Mouse (Mus musculus) intestine, embryonic 15.5 days (tissue): Measurements from ENCODE around the gene Polr1a. TPM values are rescaled to one million over a fixed set of nuclear protein-coding genes. Genes with fewer than 3 reads are reported as not detected.

ENCODE experiments used
- ATAC-seq: fragments of 200-750 bp; cut with Nextera tagmentation; 2 replicates; pipeline ENCODE4 v1.8.0; 2017; ENCODE audit warnings: moderate TSS enrichment, moderate library complexity
- H3K27ac ChIP-seq: fragments of 300-500 bp; sonication (generic); 2 replicates; pipeline ENCODE4 v1.5.1; 2015; ENCODE audit warnings: mild to moderate bottlenecking, inconsistent platforms
- H3K27me3 ChIP-seq: fragments of 300-500 bp; sonication (generic); replicated peaks from 2 replicates; pipeline ENCODE4 v1.6.1; 2015; ENCODE audit warnings: inconsistent platforms
- H3K36me3 ChIP-seq: fragments of 300-500 bp; sonication (generic); 2 replicates; pipeline ENCODE4 v1.6.1; 2015; ENCODE audit warnings: inconsistent platforms
- H3K4me1 ChIP-seq: fragments of 300-500 bp; sonication (generic); replicated peaks from 2 replicates; pipeline ENCODE4 v1.6.1; 2015; ENCODE audit warnings: inconsistent platforms
- H3K4me2 ChIP-seq: fragments of 300-500 bp; sonication (generic); replicated peaks from 2 replicates; pipeline ENCODE4 v1.6.1; 2015; ENCODE audit warnings: mild to moderate bottlenecking, inconsistent platforms
- H3K4me3 ChIP-seq: fragments of 300-500 bp; sonication (generic); replicated peaks from 2 replicates; pipeline ENCODE4 v1.5.1; 2015; ENCODE audit warnings: inconsistent platforms
- H3K9ac ChIP-seq: fragments of 300-500 bp; sonication (generic); 2 replicates; pipeline ENCODE4 v1.6.1; 2015; ENCODE audit warnings: inconsistent platforms
- H3K9me3 ChIP-seq: fragments of 300-500 bp; sonication (generic); 2 replicates; pipeline ENCODE4 v1.6.1; 2016; ENCODE audit warnings: inconsistent platforms
- WGBS: fragments of 180-500 bp; shearing (Covaris S2); methylation state at CpG from one replicate; pipeline ENCODE4 v1.1.7; 2015; 5-methylcytosine and 5-hydroxymethylcytosine counted together
- polyA plus RNA-seq: library from polyadenylated mRNA; unstranded; fragments of >200 nt; fragmentation: Nextera tagmentation; extraction: Ambion mirVana; gene quantifications from 2 replicates; pipeline ENCODE4 v1.2.1, GENCODE M21; 2015

Gene Polr1a
- polyA plus RNA-seq, result 30.2 and 30.8 TPM in 2 replicates

DNA sequence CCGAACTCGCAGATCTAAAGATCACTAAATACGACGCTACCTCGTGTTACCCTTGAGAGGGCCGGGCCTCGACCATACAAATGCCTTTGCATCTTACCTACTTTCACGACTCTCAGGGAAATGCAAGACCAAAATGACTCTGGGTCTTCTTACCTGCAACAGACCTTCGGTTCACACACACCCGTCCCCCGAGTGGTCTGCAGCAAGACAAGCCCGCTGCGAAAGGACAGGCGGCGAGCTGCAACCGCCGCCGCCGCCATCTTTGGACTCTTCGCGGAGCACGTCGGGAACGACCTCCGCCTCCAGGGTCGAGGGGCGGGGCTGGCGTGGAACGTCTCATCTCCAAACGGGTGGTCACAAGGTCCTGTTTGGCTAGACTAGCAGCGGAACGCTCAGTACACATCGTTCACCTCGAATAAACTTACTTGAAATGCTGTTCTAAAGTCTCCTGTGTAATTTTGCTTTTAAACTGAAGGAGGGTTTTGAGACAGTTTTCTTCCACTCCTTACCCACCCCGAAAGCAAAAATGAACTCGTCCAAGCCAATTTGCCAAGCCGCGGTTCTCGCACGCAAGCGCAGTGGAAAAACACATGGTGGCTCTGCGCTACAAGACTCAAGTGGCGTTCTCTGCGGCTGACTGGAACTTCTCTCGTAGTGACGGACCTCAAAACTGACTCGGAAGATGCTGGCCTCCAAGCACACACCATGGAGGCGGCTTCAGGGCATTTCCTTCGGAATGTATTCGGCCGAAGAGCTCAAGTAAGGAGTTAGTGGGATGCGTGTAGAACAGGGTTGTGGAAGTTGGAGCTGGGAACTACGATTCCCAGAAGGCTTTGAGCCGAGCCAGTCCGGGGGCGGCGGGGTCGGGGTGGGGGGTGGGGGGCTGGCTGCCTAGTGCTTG is at the start of gene Polr1a, which contains the start of gene Ptcd3:
TSS of gene Polr1a (plus strand) at position 573 of the 901 bp plus-strand sequence.
TSS of gene Ptcd3 (minus strand) at position 270 of the 901 bp plus-strand sequence.
- WGBS, result under 1% methylated on average over 58 of the region's 58 CpGs
- Histone ChIP-seq H3K36me3 (peaks cover 4% of the 10 kb centered on the region; the same call in 1 of the 2 replicates), H3K4me2 (peak within 1 kb of the TSS; percentile 63), H3K9ac (peak within 1 kb of the TSS; percentile 67), H3K4me3 (peak within 1 kb of the TSS; percentile 60), H3K27ac (peak within 1 kb of the TSS; percentile 59), H3K9me3 (no peaks in the 10 kb centered on the region), H3K4me1 (peaks cover 15% of the 10 kb centered on the region; the same call in 1 of the 2 replicates), H3K27me3 (no peaks in the 10 kb centered on the region)
- ATAC-seq, result peak; percentile 95

DNA sequence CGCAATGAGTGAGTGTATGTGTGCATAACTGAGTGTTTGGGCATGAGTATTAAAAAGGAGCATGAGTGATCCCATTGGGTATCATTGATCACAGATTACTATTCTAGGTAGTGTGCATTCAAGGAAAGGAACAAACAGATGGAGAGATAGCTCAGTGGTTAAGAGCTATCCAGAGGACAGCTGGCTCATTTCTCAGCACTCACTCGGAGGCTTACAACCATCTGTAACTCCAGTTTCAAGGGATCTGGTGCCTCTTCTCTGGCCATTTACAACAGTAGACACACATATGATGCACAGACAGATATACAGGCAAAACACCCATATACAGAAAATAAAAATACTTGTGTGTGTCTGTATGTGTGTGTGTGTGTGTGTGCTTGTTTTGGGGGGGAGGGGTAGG is 41.1 kb upstream of the Polr1a start:
- no peaks in the 10 kb centered on the region for H3K9me3 ChIP-seq
- no peaks in the 10 kb centered on the region for H3K4me1 ChIP-seq
- H3K36me3 ChIP-seq, result peaks cover 31% of the 10 kb centered on the region
- H3K4me2 ChIP-seq, result no peak overlapping the region
- H3K27ac ChIP-seq, result no peak overlapping the region
- 82% methylated on average over 2 of the region's 2 CpGs for WGBS
- no peak overlapping the region for H3K9ac ChIP-seq
- ATAC-seq, result no peak
- no peaks in the 10 kb centered on the region for H3K27me3 ChIP-seq
- H3K4me3 ChIP-seq, result no peak overlapping the region

DNA sequence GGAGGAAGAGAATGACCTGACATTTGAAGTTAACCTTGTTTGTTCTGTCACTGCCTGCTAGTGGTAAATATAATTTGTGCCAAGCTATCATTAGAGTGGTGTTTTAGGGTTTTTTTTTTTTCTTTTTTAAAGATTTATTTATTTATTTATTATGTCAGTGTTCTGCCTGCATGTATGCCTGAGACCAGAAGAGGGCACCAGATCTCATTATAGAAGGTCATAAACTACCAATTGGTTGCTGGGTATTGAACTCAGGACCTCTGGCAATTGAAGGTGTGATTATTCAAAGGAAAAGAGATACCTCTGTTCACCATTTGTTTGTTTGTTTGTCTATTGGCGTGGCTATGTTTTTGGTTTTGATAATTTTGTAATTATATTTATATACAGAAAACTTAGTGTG is 40.0 kb upstream of the Polr1a start:
- Histone ChIP-seq H3K9me3 (no peaks in the 10 kb centered on the region), H3K4me1 (no peaks in the 10 kb centered on the region), H3K36me3 (peaks cover 32% of the 10 kb centered on the region), H3K27me3 (no peaks in the 10 kb centered on the region), H3K9ac (no peak overlapping the region), H3K4me2 (no peak overlapping the region), H3K27ac (no peak overlapping the region), H3K4me3 (no peak overlapping the region)
- ATAC-seq, result no peak
- WGBS, result 85% methylated on average over 1 of the region's 1 CpGs

DNA sequence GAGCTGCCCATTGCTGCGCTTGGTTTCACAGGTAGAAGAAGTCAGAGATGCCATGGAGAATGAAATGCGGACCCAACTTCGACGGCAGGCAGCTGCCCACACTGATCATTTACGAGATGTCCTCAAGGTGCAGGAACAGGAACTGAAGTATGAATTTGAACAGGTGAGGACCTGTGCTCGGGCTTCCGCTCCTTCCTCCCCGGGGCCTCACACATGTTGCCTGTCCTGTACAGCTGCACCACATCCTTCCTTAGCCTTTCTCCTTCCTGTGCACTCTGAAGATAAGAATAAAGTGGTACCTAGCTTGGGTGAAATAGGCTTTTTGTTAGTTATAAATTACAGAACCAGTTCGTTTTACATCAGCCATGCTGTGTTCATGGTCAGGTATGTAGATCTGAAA is 37.5 kb upstream of the Polr1a start:
- H3K4me2 ChIP-seq, result no peak overlapping the region
- 94% methylated on average over 9 of the region's 9 CpGs for WGBS
- no peaks in the 10 kb centered on the region for H3K4me1 ChIP-seq
- no peak overlapping the region for H3K27ac ChIP-seq
- ATAC-seq, result no peak
- no peaks in the 10 kb centered on the region for H3K9me3 ChIP-seq
- no peak overlapping the region for H3K4me3 ChIP-seq
- H3K9ac ChIP-seq, result no peak overlapping the region
- peaks cover 23% of the 10 kb centered on the region for H3K36me3 ChIP-seq
- H3K27me3 ChIP-seq, result no peaks in the 10 kb centered on the region

DNA sequence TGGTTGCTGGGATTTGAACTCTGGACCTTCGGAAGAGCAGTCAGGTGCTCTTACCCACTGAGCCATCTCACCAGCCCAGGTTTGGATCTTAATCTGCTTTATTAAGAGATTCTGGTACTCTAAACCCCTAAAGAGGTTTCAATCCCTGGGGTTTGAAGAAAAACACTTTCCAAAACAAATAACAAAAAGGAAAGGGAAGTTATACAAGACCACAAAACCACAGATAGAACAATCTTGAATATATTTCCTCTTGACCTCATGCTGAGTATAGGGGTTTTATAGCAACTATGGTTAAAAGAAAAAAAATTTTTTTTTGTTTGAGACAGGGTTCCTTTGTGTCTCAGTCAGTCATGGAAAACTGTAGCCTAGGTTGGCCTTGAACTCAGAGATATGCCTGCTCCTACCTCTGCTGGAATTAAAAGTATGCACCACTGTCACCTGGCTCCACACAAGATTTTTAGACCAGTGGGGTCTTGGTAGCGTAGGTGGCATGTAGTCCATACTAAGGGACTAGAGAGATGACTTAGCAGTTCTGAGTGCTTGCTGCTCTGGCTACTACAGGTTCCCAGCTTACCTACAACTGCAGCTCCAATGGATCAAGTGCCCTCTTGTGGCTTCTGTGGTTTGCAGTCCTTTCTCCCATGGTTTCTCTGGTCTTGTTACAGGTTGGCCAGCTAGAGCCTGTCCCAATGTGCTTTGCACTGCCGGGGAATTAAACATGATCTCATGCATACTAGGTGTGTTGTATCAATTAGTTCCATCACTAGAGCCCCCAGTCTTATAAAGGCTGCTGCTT is 30.7 kb upstream of the Polr1a start:
- H3K27me3 ChIP-seq, result no peaks in the 10 kb centered on the region
- 92% methylated on average over 3 of the region's 3 CpGs for WGBS
- H3K9ac ChIP-seq, result no peak overlapping the region
- peaks cover 28% of the 10 kb centered on the region for H3K36me3 ChIP-seq
- no peak for ATAC-seq
- no peaks in the 10 kb centered on the region for H3K4me1 ChIP-seq
- no peaks in the 10 kb centered on the region for H3K9me3 ChIP-seq
- no peak overlapping the region for H3K27ac ChIP-seq
- H3K4me3 ChIP-seq, result no peak overlapping the region
- no peak overlapping the region for H3K4me2 ChIP-seq

DNA sequence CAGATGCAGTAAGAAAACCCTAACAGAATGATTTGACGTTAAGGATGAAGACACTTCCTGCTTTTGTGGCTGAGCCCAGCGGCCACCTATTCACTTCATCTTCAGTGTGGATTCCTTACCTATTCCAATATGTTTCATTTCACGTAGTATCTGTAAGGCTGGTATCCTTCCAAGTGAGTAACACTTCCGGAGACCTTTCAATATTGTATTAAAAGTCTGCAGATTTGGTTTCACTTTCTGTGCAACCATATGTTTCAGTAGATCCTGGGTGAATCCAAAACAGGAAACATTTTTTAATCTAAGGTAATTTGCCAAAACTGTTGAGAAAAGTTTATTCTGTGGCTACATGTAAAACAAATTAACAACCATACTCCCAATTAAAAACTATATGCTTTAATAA is 15.6 kb upstream of the Polr1a start:
- Histone ChIP-seq H3K9me3 (no peaks in the 10 kb centered on the region), H3K4me3 (no peak overlapping the region), H3K4me1 (no peaks in the 10 kb centered on the region), H3K4me2 (no peak overlapping the region), H3K27ac (no peak overlapping the region), H3K27me3 (no peaks in the 10 kb centered on the region), H3K9ac (no peak overlapping the region), H3K36me3 (peaks cover 44% of the 10 kb centered on the region)
- no peak for ATAC-seq
- 93% methylated on average over 4 of the region's 4 CpGs for WGBS

DNA sequence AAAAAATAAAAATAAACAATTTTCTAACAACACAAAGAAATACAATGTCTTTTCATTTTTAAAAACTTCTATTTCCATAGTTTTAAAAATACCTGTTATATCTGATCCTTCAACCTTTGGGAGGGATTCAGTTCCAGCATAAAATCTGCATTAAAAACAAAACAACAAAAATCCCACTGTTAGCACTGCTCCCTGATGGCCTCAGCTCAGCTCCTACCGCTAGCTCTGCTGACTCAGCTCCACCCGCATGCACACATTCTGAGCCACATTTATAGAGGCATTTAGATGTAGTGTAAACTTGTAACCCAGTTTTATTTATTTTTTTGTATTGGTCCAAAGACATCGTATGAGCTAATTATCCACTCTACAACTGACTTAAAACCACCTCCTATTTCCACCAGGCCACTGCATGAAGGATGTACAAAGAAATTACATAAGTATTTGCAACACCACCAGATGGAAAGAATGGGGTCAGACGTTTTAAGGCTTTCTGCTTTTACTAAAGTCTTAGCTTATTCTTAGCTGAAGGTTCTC is 1.1 kb upstream of the Polr1a start:
- Histone ChIP-seq H3K9ac (peak overlapping the region; percentile 67), H3K27me3 (no peaks in the 10 kb centered on the region), H3K9me3 (no peaks in the 10 kb centered on the region), H3K27ac (no peak overlapping the region), H3K4me2 (peak overlapping the region; percentile 63), H3K4me3 (peak overlapping the region; percentile 60), H3K4me1 (peaks cover 15% of the 10 kb centered on the region; the same call in 1 of the 2 replicates), H3K36me3 (peaks cover 4% of the 10 kb centered on the region; the same call in 1 of the 2 replicates)
- ATAC-seq, result no peak
- 5% methylated on average over 4 of the region's 4 CpGs for WGBS

DNA sequence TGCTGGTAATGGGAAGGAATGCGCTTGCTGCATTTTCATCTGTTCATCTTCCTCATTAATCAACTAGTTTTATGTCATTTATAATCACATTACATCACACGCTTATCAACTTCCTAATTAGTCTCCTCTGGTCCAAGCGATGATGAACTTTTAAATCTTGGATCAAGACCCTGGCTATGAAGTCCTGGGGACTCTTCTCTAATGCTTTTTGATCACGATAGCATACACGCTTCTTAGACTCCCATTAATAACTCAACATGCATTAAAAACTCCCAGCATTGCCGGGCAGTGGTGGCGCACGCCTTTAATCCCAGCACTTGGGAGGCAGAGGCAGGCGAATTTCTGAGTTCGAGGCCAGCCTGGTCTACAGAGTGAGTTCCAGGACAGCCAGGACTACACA is 531 bp downstream of the Polr1a start:
- Histone ChIP-seq H3K9ac (peak overlapping the region; percentile 67; the same call in 1 of the 2 replicates), H3K36me3 (peaks cover 8% of the 10 kb centered on the region; the same call in 1 of the 2 replicates), H3K27me3 (no peaks in the 10 kb centered on the region), H3K9me3 (no peaks in the 10 kb centered on the region), H3K4me2 (peak overlapping the region; percentile 63), H3K4me1 (peaks cover 15% of the 10 kb centered on the region; the same call in 1 of the 2 replicates), H3K27ac (no peak overlapping the region), H3K4me3 (peak overlapping the region; percentile 60)
- ATAC-seq, result no peak; the same call in 1 of the 2 replicates
- 19% methylated on average over 10 of the region's 10 CpGs for WGBS

DNA sequence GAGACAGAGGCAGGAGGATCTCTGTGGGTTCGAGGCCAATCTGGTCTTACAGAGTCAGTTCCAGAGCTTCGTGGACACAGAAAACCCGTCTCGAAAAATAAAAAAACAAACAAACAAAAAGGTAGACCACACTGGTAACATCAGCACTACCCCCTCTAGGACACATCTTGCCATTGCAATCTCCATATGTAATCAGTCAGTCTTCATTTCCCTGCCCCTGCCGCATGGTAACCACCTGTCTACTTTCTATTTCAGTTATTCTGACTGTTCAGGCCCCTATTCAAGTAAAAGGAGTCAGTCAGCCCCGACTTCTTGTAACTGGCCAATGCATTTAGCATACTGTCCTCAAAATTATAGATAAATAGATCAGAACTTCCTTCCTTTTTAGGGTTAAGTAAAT is 987 bp downstream of the Polr1a start:
- Histone ChIP-seq H3K9ac (no peak overlapping the region), H3K36me3 (peaks cover 10% of the 10 kb centered on the region; the same call in 1 of the 2 replicates), H3K4me2 (peak overlapping the region; percentile 63), H3K27ac (no peak overlapping the region), H3K4me1 (peaks cover 15% of the 10 kb centered on the region; the same call in 1 of the 2 replicates), H3K27me3 (no peaks in the 10 kb centered on the region), H3K9me3 (no peaks in the 10 kb centered on the region), H3K4me3 (peak overlapping the region; percentile 60)
- ATAC-seq, result no peak
- 73% methylated on average over 6 of the region's 6 CpGs for WGBS

DNA sequence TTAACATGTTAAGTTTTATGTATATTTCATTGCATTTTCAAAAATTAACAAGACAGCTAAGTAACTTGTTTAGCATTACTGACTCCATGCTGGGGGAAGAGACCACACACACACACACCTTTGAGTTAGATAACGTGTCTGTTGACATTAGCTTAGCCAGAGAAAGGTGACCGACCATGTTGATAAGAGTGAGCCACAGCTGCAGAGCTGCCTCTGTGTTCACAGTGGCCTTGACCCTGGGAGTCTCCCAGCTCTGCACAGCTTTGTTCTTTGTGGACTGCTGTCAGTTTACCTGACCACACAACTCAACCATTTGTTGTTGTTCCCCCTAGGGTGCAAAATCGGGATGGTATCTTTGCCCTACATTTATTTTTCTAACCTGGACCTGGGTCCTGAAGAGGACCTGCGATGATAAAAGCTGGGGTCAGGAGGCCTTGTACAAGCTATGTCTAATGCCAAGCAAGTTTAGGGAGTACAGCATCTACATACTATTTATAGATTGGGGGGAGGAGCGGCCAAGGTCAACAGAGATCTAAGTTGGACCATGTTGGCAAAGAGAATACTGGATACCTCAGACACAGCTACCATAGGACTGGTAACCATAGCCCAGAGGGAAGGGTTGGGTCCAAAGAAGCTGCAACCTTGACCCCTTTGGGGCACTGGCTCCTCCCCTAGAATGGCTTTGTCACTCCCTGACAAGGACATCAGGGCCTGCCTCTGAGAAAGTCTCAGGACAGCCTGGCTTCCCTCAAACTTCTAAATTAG is 3.0 kb downstream of the Polr1a start:
- WGBS, result 63% methylated on average over 5 of the region's 5 CpGs
- H3K4me1 ChIP-seq, result peaks cover 14% of the 10 kb centered on the region; the same call in 1 of the 2 replicates

DNA sequence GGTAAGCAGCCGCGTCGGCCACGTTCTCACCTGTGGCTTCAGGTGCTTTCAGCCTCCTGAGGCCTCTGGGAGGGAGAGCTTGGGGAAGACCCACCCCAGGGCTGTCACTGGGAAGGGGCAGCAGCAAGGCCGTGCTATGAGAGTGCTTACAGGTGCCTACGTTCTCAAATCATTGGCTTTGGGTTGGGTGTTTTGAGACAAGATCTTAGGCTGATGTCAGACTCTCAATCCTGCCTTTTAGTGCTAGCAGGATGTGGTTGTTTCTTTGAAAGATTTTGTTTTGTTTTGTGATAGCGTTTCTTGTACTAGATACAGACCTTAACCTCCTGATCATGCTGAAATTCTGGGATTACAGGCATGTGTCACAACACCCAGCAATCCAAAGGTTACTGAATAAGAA is 11.9 kb downstream of the Polr1a start:
- ATAC-seq, result no peak
- Histone ChIP-seq H3K36me3 (peaks cover 47% of the 10 kb centered on the region), H3K4me3 (no peak overlapping the region), H3K27me3 (no peaks in the 10 kb centered on the region), H3K27ac (no peak overlapping the region), H3K9me3 (no peaks in the 10 kb centered on the region), H3K4me1 (no peaks in the 10 kb centered on the region), H3K4me2 (no peak overlapping the region), H3K9ac (no peak overlapping the region)
- WGBS, result 93% methylated on average over 7 of the region's 7 CpGs

More for the DNA sequence above, 3.0 kb downstream of the Polr1a start:
- no peak overlapping the region for H3K27ac ChIP-seq
- no peak overlapping the region for H3K9ac ChIP-seq
- H3K36me3 ChIP-seq, result peaks cover 11% of the 10 kb centered on the region; the same call in 1 of the 2 replicates
- H3K4me3 ChIP-seq, result no peak overlapping the region
- H3K9me3 ChIP-seq, result no peaks in the 10 kb centered on the region
- H3K4me2 ChIP-seq, result no peak overlapping the region
- ATAC-seq, result no peak
- H3K27me3 ChIP-seq, result no peaks in the 10 kb centered on the region
